Mouse (Mus musculus) CH12.LX (cell line): ENCODE measurements around the gene Mettl26. TPM values are rescaled to one million over a fixed set of nuclear protein-coding genes. Genes with fewer than 3 reads are reported as not detected.

Experiments
- DNase-seq: peaks from one replicate; pipeline ENCODE4 v3.0.0-alpha.2; 2013; ENCODE audit errors: extremely low read depth
- H3K27ac ChIP-seq: 2 replicates; pipeline ENCODE4 v1.5.1; 2012; ENCODE audit warnings: low read depth, mild to moderate bottlenecking, control low read depth, moderate library complexity; ENCODE audit not compliant: insufficient read depth
- H3K27me3 ChIP-seq: replicated peaks from 2 replicates; pipeline ENCODE3; 2012; ENCODE audit warnings: inconsistent platforms
- H3K36me3 ChIP-seq, 2 experiments: replicated peaks in 1 of 2; 2 replicates each; pipeline versions ENCODE3 to v1.6.1; 2012; ENCODE audit warnings: inconsistent platforms in 1 of 2, low read length in 1 of 2, mild to moderate bottlenecking in 1 of 2, mixed read lengths in 1 of 2, moderate library complexity in 1 of 2; ENCODE audit not compliant: control insufficient read depth in 1 of 2, insufficient read depth in 1 of 2
- H3K4me1 ChIP-seq, 2 experiments: 2 replicates each; pipeline ENCODE4 v1.6.1; 2012; ENCODE audit warnings: inconsistent platforms in 1 of 2, moderate library complexity in 1 of 2; ENCODE audit not compliant: insufficient read depth in 2 of 2, control insufficient read depth in 1 of 2
- H3K4me2 ChIP-seq: 2 replicates; pipeline ENCODE4 v1.6.1; 2012; ENCODE audit warnings: low read depth, mild to moderate bottlenecking, control low read depth; ENCODE audit not compliant: poor library complexity, insufficient read depth, severe bottlenecking
- H3K4me3 ChIP-seq, 3 experiments: fragments of 150-350 bp in 1 of 3; sonication (generic) in 1 of 3; replicated peaks in 1 of 3; 2 replicates each; pipeline versions ENCODE3 to v1.5.1; 2011 to 2012; ENCODE audit warnings: low read depth in 2 of 3, low read length in 2 of 3, mild to moderate bottlenecking in 2 of 3, moderate library complexity in 2 of 3, control low read depth in 1 of 3, improper control_type of control experiment in 1 of 3, inconsistent platforms in 1 of 3, mixed read lengths in 1 of 3; ENCODE audit not compliant: poor library complexity in 1 of 3
- H3K79me2 ChIP-seq: replicated peaks from 2 replicates; pipeline ENCODE4 v1.6.1; 2012; ENCODE audit warnings: mild to moderate bottlenecking, moderate library complexity; ENCODE audit not compliant: control insufficient read depth, poor library complexity, insufficient read depth, severe bottlenecking; ENCODE audit errors: extremely low read depth
- H3K9ac ChIP-seq: 2 replicates; pipeline ENCODE4 v1.6.1; 2012; ENCODE audit warnings: low read depth, mild to moderate bottlenecking, control low read depth, moderate library complexity; ENCODE audit not compliant: insufficient read depth
- H3K9me3 ChIP-seq: replicated peaks from 2 replicates; pipeline ENCODE3; 2012; ENCODE audit warnings: low read length, inconsistent platforms, mixed read lengths
- BHLHE40 ChIP-seq: IDR thresholded peaks from 2 replicates; pipeline ENCODE4 v1.6.1; 2011; ENCODE audit warnings: mild to moderate bottlenecking, low read depth, low read length, improper control_type of control experiment
- CHD1 ChIP-seq: IDR thresholded peaks from 2 replicates; pipeline ENCODE4 v1.6.1; 2012; ENCODE audit warnings: low read depth, low read length, improper control_type of control experiment, inconsistent platforms
- CHD2 ChIP-seq: IDR thresholded peaks from 2 replicates; pipeline ENCODE4 v1.6.1; 2011; ENCODE audit warnings: low read length, improper control_type of control experiment
- E2F4 ChIP-seq: IDR thresholded peaks from 2 replicates; pipeline ENCODE4 v1.6.1; 2011; ENCODE audit warnings: low read depth, low read length, improper control_type of control experiment; ENCODE audit not compliant: insufficient replicate concordance
- ELF1 ChIP-seq: IDR thresholded peaks from 2 replicates; pipeline ENCODE4 v1.6.1; 2014; ENCODE audit warnings: low read depth, mild to moderate bottlenecking, inconsistent platforms, low read length, improper control_type of control experiment
- EP300 ChIP-seq: IDR thresholded peaks from 2 replicates; pipeline ENCODE4 v1.6.1; 2011; ENCODE audit warnings: low read length, improper control_type of control experiment
- ETS1 ChIP-seq: conservative IDR thresholded peaks from 2 replicates; pipeline ENCODE4 v1.6.1; 2012; ENCODE audit warnings: low read depth, mild to moderate bottlenecking, inconsistent platforms, low read length, improper control_type of control experiment, moderate library complexity
- HCFC1 ChIP-seq: IDR thresholded peaks from 2 replicates; pipeline ENCODE4 v1.6.1; 2012; ENCODE audit warnings: low read depth, mild to moderate bottlenecking, inconsistent platforms, low read length, improper control_type of control experiment
- JUN ChIP-seq: IDR thresholded peaks from 2 replicates; pipeline ENCODE4 v1.6.1; 2011; ENCODE audit warnings: low read depth, mild to moderate bottlenecking, low read length, improper control_type of control experiment, moderate library complexity; ENCODE audit not compliant: insufficient read depth
- JUND ChIP-seq: conservative IDR thresholded peaks from 2 replicates; pipeline ENCODE4 v1.6.1; 2011; ENCODE audit warnings: low read depth, low read length, improper control_type of control experiment
- KAT2A ChIP-seq: IDR thresholded peaks from 2 replicates; pipeline ENCODE4 v1.6.1; 2012; ENCODE audit warnings: low read length, improper control_type of control experiment, inconsistent platforms; ENCODE audit not compliant: insufficient replicate concordance
- MAZ ChIP-seq: IDR thresholded peaks from 2 replicates; pipeline ENCODE4 v1.6.1; 2012; ENCODE audit warnings: low read depth, mild to moderate bottlenecking, inconsistent platforms, low read length, improper control_type of control experiment, moderate library complexity
- MYC ChIP-seq: IDR thresholded peaks from 2 replicates; pipeline ENCODE4 v1.6.1; 2011; ENCODE audit warnings: low read depth, mild to moderate bottlenecking, improper control_type of control experiment, low read length
- NELFE ChIP-seq: IDR thresholded peaks from 2 replicates; pipeline ENCODE4 v1.6.1; 2011; ENCODE audit warnings: low read depth, low read length, improper control_type of control experiment
- POLR2A ChIP-seq: IDR thresholded peaks from 2 replicates; pipeline ENCODE4 v1.6.1; 2011; ENCODE audit warnings: low read depth, mild to moderate bottlenecking, improper control_type of control experiment, low read length
- RAD21 ChIP-seq: IDR thresholded peaks from 2 replicates; pipeline ENCODE4 v1.6.1; 2011; ENCODE audit warnings: low read depth, mild to moderate bottlenecking, low read length, improper control_type of control experiment, moderate library complexity
- RCOR1 ChIP-seq: conservative IDR thresholded peaks from 2 replicates; pipeline ENCODE4 v1.6.1; 2012; ENCODE audit warnings: low read depth, mild to moderate bottlenecking, inconsistent platforms, low read length, improper control_type of control experiment
- SIN3A ChIP-seq: IDR thresholded peaks from 2 replicates; pipeline ENCODE4 v1.6.1; 2012; ENCODE audit warnings: low read length, improper control_type of control experiment, inconsistent platforms
- TCF12 ChIP-seq: IDR thresholded peaks from 2 replicates; pipeline ENCODE4 v1.6.1; 2014; ENCODE audit warnings: low read depth, mild to moderate bottlenecking, inconsistent platforms, low read length, improper control_type of control experiment
- UBTF ChIP-seq: IDR thresholded peaks from 2 replicates; pipeline ENCODE4 v1.6.1; 2012; ENCODE audit warnings: low read depth, mild to moderate bottlenecking, inconsistent platforms, low read length, improper control_type of control experiment, moderate library complexity
- USF1 ChIP-seq: IDR thresholded peaks from 2 replicates; pipeline ENCODE4 v1.6.1; 2014; ENCODE audit warnings: low read depth, mild to moderate bottlenecking, inconsistent platforms, low read length, improper control_type of control experiment
- USF2 ChIP-seq: conservative IDR thresholded peaks from 2 replicates; pipeline ENCODE4 v1.6.1; 2011; ENCODE audit warnings: low read depth, low read length, improper control_type of control experiment
- ZC3H11A ChIP-seq: IDR thresholded peaks from 2 replicates; pipeline ENCODE4 v1.6.1; 2012; ENCODE audit warnings: low read depth, mild to moderate bottlenecking, inconsistent platforms, low read length, improper control_type of control experiment
- ZKSCAN1 ChIP-seq: IDR thresholded peaks from 2 replicates; pipeline ENCODE4 v1.6.1; 2012; ENCODE audit warnings: low read depth, inconsistent platforms, low read length, improper control_type of control experiment, borderline replicate concordance
- ZMIZ1 ChIP-seq: IDR thresholded peaks from 2 replicates; pipeline ENCODE4 v1.6.1; 2012; ENCODE audit warnings: low read depth, mild to moderate bottlenecking, inconsistent platforms, low read length, improper control_type of control experiment
- ZNF384 ChIP-seq: IDR thresholded peaks from 2 replicates; pipeline ENCODE4 v1.6.1; 2012; ENCODE audit warnings: low read depth, low read length, improper control_type of control experiment, inconsistent platforms
- dilution Hi-C: fragments of 300-500 bp; cut with MboI; formaldehyde crosslinking; loops from 2 replicates; pipeline ENCODE4 v1.14.3; 2020; ENCODE audit warnings: low sequenced_read_pairs; ENCODE audit not compliant: extremely low pct_unique_long_range_greater_than_20kb, extremely low pct_ligation_motif_present
- in situ Hi-C: fragments of 300-500 bp; cut with MboI; formaldehyde crosslinking; loops from 3 replicates; pipeline ENCODE4 v1.14.3; 2019; ENCODE audit warnings: low sequenced_read_pairs, low pct_ligation_motif_present, low pct_unique_long_range_greater_than_20kb, mixed read lengths
- polyA plus RNA-seq: library from polyadenylated mRNA; unstranded; fragments of >175 nt; gene quantifications from 2 replicates; pipeline ENCODE4 v1.2.1, GENCODE M21; 2012; ENCODE audit warnings: low read depth; ENCODE audit not compliant: insufficient read length
- total RNA-seq, 2 experiments: library from RNA; depleted of rRNA; stranded (reverse); fragments of 300-350 nt in 1 of 2; fragments of >200 nt in 1 of 2; gene quantifications; 2 replicates each; pipeline ENCODE4 v1.2.3; 2012 to 2014

The Mettl26 gene
- total and polyA plus RNA-seq, 3 experiments, result 29.8 to 52.5 (median 33.0) TPM

GRCm38 (mm10) chr17:25836397-25837075 is 38.3 kb upstream of the Mettl26 start:
- peaks cover 13 to 24% of the 10 kb centered on the region in 2 experiments for H3K4me1 ChIP-seq
- H3K4me3 ChIP-seq, result no peak overlapping the region
- no peak overlapping the region for H3K27ac ChIP-seq
- peaks cover 65 to 76% of the 10 kb centered on the region in 2 experiments for H3K36me3 ChIP-seq
- dilution Hi-C loops, result no loop called here
- no peaks in the 10 kb centered on the region for H3K9me3 ChIP-seq
- no peak overlapping the region for H3K9ac ChIP-seq
- peaks cover 9% of the 10 kb centered on the region for H3K79me2 ChIP-seq
- no peak for DNase-seq
- H3K27me3 ChIP-seq, result no peaks in the 10 kb centered on the region
- no peak overlapping the region for H3K4me2 ChIP-seq
- in situ Hi-C loops, result no loop called here
- TF ChIP-seq TCF12 (no peak), E2F4 (no peak), USF1 (no peak), CHD1 (no peak), JUN (no peak), USF2 (no peak), NELFE (no peak), KAT2A (no peak), ETS1 (no peak)

GRCm38 (mm10) chr17:25837076-25837410 is 37.8 kb upstream of the Mettl26 start, which contains the start of gene Rhbdl1:
Gene Rhbdl1, minus strand, starts transcription at chr17:25837295.
- Histone ChIP-seq H3K27ac (no peak within 1 kb of the TSS), H3K9ac (no peak within 1 kb of the TSS), H3K36me3 (peaks cover 68 to 76% of the 10 kb centered on the region in 2 experiments), H3K4me3 (no peak within 1 kb of the TSS), H3K9me3 (no peaks in the 10 kb centered on the region), H3K4me1 (peaks cover 9 to 19% of the 10 kb centered on the region in 2 experiments), H3K4me2 (no peak within 1 kb of the TSS), H3K79me2 (peaks cover 4% of the 10 kb centered on the region), H3K27me3 (no peaks in the 10 kb centered on the region)
- in situ Hi-C loops (no loop called here), dilution Hi-C loops (no loop called here)
- no peak for DNase-seq
- TF ChIP-seq BHLHE40 (no peak), KAT2A (no peak), ZNF384 (no peak), MAZ (no peak), RCOR1 (no peak), EP300 (no peak), ELF1 (no peak), CHD2 (no peak), HCFC1 (no peak), POLR2A (no peak), USF2 (no peak), ZC3H11A (no peak), MYC (no peak), ETS1 (no peak), UBTF (no peak), RAD21 (no peak), SIN3A (no peak), ZKSCAN1 (no peak), ZMIZ1 (no peak), JUND (no peak)
